Mouse (Mus musculus) urinary bladder, postnatal 36 days (tissue): ENCODE data around the gene Nol4l.
"Not testable (repeated sequence)": the region's sequence is repeated elsewhere in the genome, so short reads cannot be mapped to it uniquely, and the experiment has no call there.

Experiments used
- DNase-seq, 2 experiments: peaks; one replicate each; pipeline ENCODE4 v3.0.0; 2022; ENCODE audit warnings: low spot score in 2 of 2, mixed read lengths in 1 of 2

Nol4l gene

DNA sequence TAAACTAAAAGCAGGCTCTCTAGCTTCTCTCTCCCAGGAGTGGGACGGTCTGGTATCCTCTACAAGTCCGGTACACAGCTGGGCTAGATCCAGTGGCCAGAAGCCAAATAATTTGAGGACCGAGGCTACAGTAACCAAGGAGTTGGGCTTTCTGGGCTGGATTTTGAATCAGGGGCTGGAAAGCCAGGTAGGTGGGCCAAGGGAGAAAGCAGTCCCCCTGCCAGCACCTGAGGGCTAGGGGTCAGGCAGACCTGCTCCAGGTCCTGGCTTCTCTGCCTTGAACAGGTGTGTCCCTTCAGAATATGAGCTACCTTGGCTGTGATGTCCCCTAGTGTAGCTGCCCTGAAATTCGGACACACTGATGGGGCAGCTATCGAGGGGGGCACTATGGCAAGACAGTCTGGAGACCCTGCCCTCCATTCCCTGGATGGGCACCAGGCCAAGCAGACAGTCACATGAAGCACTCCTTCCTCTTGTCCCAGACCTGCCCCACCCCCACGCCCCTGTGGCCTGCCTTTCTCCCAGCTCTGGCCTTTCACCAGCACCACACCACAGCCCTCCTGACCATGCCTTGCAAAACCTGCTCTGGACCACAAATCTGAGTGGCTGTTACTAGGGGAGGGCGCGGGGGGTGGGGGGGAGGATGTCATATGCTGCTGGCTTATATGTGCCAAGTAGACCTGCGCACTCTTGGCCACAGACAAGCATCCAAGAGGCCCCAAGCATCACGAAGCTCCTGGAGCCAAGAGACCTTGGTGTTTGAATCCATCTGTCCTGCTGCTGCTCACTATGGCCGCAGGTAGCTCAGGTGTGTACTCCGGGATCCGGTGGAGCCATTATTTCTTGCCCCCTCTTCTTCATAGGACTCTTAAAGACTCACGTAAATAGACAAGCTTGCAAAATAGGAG, 17.1 kb downstream of the Nol4l start:
- DNase-seq = no peak

DNA sequence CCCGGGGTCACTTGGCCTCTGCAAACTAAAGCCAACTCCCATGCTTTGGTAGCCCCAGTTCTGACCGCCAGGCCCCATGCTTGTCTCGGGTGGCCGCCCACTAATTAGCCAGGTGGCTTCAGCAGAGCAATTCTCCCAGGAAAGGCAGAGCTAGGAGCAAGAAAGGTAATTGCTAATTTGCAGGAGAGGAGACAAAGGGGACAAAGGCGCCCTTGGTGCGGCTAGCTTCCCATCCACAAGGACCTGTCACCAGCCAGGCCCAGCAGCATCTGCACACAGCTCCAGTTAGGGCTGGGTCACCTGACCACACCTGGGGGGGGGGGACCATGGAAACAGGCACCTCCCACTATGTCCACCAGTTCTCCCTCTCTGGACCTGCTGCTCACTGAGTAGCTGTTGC, 18.2 kb downstream of the Nol4l start:
- no peak for DNase-seq

DNA sequence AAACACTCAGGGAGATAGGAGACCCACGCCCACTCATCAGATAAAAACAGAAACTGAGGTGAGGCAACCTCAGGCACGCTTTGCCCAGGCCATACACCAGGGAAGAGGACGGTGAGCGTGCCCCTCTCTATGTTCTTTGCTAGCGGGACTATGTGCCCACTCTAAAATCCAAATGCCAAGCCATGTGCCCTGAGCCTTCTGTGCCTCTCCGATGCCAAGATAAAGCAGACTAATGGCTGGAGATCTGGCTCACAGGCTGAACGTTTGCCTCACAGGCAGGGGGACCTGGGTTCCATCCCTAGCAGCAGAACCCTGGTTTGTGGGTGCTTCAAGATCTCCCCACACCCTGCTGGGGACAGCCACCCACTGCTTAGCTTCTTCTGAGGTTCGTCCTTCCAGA, 19.6 kb downstream of the Nol4l start:
- DNase-seq = no peak

DNA sequence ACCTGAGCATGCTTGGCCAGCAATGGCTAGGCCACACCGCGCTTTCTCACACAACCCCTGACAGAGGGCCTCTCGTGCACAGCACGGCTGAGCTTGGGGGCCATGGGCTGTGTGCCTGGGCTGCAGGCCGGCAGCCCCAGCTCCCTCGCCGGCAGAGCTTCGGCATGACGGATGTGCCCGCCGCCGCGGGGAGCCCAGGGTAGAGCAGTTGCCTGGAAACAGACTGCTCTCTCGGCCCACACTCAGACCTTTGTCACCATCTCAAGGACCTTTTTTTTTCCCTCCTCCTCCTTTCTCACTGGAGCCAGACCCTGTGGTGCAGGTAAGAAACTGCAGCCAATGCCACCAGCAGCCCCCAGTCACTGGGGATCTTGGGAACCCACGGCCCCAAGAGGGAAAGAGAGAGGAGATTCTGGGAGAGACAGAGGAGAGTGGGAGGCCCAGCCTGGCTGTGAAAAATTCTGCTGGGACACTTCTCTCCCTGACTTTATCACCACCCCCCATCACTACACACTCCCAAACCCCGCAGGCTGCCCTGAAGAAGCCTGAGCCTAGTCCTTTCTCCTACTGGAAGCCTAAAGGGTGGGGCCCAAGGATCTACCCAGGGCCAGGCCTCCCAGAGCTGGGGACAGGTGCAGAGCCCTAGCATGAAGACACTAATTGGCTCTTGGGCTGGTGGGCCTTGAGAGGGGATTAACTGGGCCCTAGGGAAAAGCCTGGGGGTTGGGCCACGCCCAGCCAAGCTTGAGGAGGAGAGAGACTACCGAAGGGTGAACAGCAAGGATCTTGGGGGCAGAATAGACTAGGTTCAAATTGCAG, 20.4 kb downstream of the Nol4l start:
- DNase-seq = no peak

DNA sequence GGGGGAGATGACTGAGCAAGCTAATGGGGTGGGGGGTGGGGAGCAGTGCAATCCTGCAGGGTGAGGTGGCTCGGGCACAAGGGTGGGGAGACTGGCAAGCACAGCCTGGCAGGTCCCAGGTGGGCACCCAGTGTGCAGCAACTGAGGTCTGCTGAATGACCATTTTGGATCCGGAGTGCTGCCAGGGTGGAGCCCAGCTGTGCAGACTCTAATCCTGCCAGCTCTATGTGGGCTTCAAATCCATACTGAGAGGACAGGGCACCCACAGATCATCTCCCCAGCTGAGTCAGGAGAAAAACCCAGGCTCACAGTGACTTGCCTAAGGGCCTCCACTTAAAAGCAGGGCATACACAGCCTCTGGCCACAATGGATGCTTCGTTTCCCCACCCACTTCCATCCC, 21.4 kb downstream of the Nol4l start:
- no peak for DNase-seq

DNA sequence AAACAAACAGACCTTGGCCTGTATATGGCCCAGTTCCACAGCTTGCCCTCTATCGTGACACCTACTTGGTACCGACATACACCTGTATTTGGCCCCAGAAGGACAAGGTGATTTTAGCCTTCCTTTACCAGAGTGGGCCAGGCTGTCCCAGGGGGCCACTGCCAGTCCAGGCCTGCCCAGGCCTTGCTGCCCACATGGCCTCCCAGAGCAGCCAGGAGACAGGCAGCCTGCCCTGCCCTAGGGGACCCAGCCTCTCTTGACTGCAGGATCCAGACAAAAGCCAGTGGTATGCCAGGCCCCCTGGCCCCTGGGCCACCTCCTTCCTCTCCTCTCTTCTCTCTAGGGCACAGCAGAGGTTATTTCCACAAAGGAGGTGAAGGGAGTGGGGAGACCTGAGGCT, 21.8 kb downstream of the Nol4l start:
- no peak for DNase-seq

DNA sequence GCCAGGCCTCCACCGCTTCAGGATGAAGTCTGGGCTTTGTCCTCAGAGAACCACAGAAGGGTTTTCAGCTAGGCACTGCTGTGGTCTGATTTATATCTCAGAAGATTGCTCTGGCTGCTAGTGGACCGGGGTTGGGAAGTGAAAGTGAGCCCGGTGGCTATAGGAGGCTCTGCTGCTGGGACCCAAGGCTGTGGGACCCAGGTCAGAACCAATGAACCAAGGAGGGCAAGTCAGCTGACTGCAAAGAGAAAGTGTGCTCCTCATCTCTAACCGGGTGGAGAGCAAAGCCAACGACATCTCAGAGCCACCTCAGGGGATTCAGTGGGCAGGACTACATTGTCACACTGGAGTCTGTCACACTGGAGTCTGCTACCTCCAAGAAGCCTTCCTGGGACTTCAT, 23.4 kb downstream of the Nol4l start:
- DNase-seq = no peak

DNA sequence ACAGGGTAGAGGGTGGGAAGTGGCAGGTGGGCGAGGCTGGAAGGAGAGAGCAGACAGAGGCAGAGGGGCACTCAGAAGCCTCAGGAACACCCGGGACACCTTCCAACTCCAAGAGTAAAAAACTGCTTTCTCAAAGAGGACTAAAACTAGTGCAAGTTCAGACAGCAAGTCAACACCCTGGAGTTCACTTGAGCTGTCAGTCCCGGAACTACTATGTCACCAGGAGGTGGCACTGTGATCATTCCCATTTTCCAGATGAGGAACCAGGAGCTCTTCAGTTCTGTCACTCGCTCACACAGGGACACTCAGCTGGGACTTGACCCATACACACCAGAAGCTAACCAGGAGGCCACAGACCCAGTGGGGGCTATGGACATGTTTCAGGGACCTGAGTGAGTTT, 30.6 kb downstream of the Nol4l start:
- DNase-seq = no peak

DNA sequence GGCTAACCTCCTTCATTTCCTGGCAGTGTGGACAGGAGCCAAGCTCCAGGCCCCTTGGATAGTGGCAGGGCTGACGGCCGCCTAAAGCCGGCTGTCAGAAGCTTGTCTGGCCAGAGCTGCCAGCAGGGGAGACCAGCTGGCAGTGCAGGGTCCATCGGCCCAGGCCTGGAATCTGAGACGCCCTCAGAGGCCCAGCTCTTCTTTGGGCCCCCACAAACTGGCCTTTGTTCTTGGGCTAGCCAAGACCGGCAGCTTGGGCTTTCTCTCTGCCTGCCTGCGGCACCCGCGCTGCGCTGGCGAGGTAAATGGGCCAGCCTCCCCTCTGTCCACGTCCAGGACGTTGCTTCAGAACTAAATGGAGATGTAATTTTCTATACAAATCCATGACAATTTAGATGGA, 32.9 kb downstream of the Nol4l start:
- no peak for DNase-seq

DNA sequence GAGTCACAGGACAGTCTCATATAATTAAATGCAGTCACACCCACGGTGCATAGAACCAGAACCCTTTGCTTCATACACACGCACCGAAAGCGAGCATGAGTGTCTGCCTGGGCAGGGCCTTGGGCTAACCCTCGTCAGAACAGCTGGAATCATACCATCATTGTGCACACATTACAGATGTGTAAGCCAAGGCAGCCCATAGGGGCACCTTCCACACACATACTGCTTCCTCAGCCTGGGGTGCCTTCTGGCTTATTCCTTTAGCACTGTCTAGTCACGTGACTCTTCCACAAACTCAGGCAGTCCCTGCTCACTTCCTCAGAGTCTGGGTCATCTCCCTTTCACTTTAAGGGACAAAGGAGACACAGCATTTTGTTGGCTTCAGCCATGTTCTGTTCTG, 33.5 kb downstream of the Nol4l start:
- no peak for DNase-seq

DNA sequence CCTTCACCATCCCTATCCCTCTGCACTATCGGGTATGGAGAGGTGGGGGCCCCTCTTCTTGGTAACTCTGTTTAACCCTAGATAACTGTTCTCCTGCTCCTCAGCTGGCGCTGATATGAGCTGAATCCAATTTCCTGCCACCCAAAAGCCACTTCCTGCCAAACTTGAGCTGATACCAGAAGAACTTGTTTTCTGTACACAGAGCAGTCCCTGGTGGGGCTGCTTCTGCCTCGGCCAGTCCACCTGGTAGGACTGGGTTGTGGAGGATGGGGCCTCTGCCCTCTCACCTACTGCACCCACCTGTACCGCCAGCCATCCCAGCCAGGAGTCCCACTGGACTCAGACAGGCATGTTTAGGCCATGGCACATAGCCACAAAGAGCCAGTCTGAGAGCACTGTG, 34.0 kb downstream of the Nol4l start:
- peak; percentile 71 to 80 for DNase-seq

DNA sequence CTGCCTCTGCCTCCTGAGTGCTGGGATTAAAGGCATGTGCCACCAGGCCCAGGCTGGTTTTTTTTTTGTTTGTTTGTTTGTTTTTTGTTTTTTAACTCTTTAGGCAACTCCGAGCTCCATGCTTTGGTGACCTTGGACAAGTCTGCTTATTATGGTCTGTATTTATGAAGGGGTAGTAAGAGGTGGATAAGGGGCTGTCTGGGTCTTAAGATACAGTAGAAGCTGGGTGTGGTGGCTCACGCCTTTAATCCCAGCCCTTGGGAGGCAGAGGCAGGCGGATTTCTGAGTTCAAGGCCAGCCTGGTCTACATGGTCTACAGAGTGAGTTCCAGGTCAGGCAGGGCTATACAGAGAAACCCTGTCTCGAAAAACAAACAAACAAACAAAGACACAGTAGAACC, 34.4 kb downstream of the Nol4l start:
- DNase-seq = not testable (repeated sequence)

DNA sequence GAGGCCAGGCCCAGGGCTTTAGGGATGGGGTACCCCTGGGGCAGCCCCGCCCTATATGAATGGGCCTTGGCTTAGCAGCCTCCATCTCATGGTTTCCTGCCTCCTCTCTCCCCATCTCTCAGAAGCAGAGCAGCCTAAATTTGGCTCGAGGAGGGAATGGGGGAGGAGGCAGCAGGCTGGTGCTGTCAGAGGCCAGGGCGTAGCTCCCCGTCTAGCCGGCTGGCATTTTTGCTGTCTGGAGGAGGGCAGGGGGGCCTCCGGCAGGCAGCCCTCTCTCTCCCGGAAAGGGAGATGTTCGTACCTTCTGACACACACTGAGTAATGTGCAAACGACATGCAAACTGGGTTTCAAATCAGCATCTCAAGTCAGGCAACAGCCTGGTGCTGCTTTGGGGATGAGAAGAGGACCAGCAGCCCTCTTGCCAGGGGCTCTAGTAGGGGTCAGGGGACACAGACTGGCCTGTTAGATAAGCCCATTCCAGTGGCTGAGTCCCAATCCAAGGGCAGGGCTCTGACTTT, 35.4 kb downstream of the Nol4l start:
- peak; percentile 34 to 57 for DNase-seq

DNA sequence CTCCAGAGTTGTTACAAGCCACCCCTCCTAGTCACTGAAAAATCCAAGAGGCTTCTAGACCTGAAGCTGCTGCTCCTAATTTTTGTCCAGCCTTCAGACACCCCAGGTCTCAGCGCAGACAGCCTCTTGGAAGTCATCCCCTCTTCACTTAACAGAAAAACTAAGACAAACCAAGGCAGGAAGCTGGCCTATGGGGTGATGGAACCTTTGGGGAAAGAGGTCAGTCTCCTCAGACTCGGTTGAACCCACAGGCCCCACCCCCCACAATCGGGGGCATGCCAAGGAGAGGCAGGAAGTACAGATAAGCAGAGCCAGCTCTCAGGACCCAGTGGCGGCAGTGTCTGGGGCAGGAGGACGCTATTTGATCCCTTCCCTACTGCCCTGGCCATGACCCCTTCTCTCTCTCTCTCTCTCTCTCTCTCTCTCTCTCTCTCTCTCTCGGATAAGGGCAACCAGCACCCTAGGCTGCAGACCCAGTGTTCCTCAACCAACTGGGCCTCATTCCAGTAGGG, 35.9 kb downstream of the Nol4l start:
- DNase-seq = peak; percentile 47 to 68

DNA sequence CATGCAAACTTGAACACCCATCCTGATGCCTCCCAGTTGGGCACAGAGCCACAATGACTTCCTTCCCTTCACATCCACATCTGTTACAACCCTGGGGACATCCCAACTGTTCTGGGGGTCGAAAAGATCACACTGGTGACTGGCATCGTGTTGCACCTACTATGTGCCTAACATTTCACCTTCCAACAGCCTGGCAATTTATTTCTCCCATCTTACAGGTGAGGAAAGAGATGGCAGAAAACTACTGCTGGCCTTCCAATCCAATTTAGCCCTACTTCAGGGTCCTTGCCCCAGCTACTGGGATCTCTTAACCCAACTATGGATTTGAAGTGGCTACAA, 36.4 kb downstream of the Nol4l start:
- no peak for DNase-seq

DNA sequence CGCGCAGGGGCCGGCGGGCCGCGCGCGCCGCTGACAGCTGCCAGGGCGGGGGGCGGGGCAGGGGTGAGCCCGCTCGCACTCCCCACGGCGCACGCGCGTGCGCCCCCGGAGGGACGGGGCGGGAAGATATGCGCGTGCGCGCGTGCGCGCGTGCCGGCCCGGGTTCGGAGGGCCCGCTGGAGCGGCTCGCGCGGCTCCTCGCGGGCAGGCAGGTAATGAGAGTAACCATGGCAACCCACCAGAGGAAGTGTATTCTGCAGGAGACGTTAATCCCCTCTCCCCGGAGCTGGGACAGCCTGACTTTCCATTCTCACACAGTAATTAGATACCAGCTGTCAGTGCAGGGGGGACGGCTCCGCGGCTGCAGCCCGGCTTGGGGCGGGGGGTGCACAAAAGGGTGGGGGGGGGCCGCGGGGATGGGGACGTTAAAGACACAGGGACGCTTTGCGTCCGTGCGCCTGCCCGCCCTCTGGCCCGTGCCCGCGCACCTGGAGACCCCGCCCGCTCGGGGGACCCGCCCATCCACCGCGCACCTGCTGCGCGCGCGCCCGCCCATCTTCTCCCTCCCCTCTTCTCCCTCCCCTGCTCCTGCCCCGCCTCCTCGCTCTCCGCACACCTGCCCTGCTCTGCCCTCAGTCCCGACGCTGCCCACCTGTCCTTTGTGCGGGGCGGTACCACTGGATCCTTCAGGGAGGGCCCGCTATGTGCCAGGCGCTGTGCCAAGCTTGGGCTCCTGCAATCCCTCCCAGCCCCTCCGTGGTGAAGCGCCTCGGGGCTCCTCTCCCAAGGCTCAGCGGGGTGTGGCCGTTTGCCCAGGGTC, 37.0 kb downstream of the Nol4l start, which contains the start of gene 4930404H24Rik:
TSS of gene 4930404H24Rik (plus strand) at position 218 of the 820 bp plus-strand sequence.
- peak; percentile 41 to 68 for DNase-seq

DNA sequence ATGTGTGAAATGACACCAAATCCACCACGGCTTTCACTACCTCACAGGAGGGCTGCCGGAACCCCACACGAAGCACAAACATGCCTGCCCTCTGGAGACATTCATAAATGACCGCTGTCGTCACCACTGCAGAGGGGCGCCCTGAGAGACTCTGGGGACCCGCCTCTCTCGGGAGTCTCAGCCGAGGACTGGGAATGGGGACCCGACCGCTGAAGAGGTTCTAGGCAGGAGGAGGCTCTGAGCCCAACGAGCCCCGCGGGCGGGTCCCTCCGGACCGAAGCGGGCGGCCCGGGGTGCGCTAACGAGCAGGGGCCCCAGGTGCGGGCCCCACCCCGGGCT, 37.6 kb downstream of the Nol4l start:
- DNase-seq = no peak

DNA sequence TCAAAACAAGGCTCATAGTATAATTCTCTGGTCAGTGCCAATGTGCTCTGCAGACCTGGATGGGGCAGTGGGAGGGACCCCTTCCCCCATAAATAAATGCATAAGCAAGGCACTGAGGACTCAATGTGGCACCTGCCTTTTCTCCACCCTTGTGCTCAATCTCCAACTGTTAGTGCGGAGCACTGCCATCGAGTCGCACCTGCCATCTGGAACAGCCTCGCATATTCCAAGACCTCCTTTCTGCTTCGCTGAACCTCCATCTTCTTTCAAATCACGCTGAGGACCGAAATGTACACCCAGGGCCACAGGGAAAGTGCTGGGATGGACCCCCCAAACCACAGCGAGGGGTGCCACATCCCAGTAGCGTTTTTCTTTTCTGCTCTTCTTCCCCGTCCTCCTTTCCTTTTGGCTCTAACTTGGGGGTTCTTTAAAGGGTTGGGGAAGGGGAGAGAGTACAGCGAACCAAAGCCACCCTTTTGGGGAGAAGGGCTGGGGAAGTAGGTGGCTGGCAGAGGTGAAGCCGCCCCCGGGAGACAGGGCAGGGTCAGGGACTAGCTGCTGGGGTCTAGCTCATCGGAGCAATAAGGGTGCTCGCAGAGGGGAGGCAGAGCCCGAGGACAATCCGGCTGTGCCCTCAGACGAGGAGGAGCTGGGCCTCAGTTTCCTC, 38.1 kb downstream of the Nol4l start:
- DNase-seq = no peak

DNA sequence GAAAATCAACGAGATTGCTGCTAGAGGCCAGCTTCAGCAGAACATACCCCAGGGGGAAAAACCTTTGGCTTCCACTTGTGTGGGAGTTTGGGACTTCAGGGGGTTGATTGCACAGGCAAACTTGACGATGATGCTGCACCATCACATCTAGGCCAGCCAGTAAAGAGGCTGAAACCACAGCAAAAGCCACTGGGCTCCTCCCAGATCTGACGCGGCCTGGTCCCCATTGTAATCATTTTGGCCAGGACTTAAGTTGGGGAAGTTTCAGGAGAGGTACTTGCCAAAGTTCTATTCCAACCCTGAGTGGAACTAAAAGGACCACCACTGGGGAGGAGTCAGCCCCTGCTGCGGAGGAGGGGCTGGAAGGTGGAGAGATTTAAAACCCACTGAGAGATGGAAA, 38.8 kb downstream of the Nol4l start:
- DNase-seq = no peak

DNA sequence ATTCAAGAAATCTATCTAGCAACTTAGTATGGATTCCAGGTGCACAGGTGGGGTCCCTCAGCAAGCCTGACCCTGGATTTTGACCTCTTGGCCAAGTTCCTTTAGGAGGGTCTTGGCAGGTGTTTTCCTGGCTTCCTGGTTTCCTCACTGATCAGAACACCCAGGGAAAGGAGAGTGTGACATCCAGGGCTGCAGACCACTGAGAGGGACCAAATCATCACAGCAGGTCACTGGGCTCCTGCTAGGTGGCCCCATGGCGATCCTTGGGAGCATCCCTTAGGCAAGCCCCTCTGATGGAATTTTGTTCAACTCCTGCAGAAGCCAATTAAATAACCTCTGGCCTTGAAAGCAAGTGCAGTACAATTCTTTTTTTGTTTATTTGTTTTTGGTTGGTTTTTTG, 39.7 kb downstream of the Nol4l start:
- no peak for DNase-seq

DNA sequence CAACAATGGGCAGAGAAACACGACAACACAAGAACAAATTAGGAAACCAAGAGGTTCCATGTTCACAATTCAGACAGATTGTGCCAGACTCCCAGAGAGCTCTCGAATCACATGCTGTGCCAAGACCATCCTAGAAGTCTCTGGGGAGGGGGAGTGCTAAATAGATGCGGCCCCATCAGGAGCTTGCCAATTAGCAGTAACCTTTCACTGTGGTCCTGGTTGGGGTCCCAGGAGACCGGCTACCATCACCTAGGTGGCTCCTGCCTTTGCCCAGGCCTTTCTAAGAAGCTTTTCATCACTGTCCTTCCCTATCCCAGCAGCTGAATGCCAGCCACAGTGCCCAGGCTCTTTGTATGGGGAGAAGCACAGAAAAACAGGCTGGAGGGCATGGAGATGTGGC, 45.7 kb downstream of the Nol4l start:
- no peak for DNase-seq
